ENCODE assay signal across 13 mouse cellular contexts in the genomic region with DNA sequence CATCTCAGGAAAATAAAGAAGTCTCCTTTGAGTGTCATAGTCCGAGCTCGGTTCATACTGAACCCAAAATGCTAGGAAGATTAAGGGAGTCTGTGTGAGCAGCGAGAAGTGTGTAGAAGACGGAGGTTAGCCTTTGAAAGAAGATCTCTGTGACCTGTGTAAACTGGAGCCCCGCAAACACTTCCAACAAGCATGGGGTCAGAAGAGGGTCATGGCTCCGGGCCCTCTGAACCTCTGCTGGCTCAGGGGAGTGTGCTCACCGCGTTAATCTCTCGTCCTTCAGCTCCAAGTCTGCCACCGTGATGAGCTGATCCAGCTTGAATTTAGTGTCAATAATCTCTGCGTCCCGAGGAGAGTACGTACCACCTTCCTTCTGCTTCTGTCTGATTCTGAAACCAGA.
DNase-seq lines count a peak whose midpoint lies in the region; ATAC-seq lines count a peak whose summit lies in the region.
"Had no signal": no experiment of that assay in that cellular context is flagged by ENCODE, and none has a peak within 500 bp of the region (broad histone marks: within the 10 kb centered on the region; RNA-seq: fewer than 3 reads in every experiment).

No protein-coding gene starts in this region.

- no peak overlapping the region for H3K9ac ChIP-seq in hindbrain, embryonic 14.5 days
- no peak overlapping the region for H3K9ac ChIP-seq in midbrain, embryonic 15.5 days
- H3K9ac ChIP-seq in embryonic facial prominence, embryonic 12.5 days = no peak overlapping the region
- no peak overlapping the region for H3K9ac ChIP-seq in forebrain, embryonic 14.5 days (ENCODE audit: low read length)
- H3K9ac ChIP-seq: forebrain, embryonic 13.5 days; liver, embryonic 14.5 days had no signal

- no peaks in the 10 kb centered on the region for H3K9me3 ChIP-seq in hindbrain, embryonic 10.5 days
- no peaks in the 10 kb centered on the region for H3K9me3 ChIP-seq in hindbrain, embryonic 14.5 days (ENCODE audit: control insufficient read depth, low read length)
- H3K9me3 ChIP-seq in midbrain, embryonic 10.5 days (replicated peaks) = no peaks in the 10 kb centered on the region
- H3K9me3 ChIP-seq in midbrain, embryonic 15.5 days = no peaks in the 10 kb centered on the region
- no peaks in the 10 kb centered on the region for H3K9me3 ChIP-seq in embryonic facial prominence, embryonic 12.5 days
- no peaks in the 10 kb centered on the region for H3K9me3 ChIP-seq in forebrain, embryonic 14.5 days (replicated peaks; ENCODE audit: control insufficient read depth, low read length)
- H3K9me3 ChIP-seq: forebrain, embryonic 13.5 days had no signal

- peaks cover 6% of the 10 kb centered on the region; the same call in 1 of the 2 replicates for H3K4me1 ChIP-seq in hindbrain, embryonic 10.5 days (replicated peaks)
- H3K4me1 ChIP-seq in hindbrain, embryonic 14.5 days (replicated peaks; ENCODE audit: control insufficient read depth, insufficient read depth, low read length) = no peaks in the 10 kb centered on the region
- H3K4me1 ChIP-seq in midbrain, embryonic 10.5 days = peaks cover 5% of the 10 kb centered on the region
- no peaks in the 10 kb centered on the region for H3K4me1 ChIP-seq in midbrain, embryonic 15.5 days
- H3K4me1 ChIP-seq in embryonic facial prominence, embryonic 12.5 days = no peaks in the 10 kb centered on the region
- H3K4me1 ChIP-seq in forebrain, embryonic 14.5 days (ENCODE audit: control insufficient read depth, insufficient read depth, low read length) = no peaks in the 10 kb centered on the region
- H3K4me1 ChIP-seq: forebrain, embryonic 13.5 days had no signal

- WGBS in hindbrain, embryonic 10.5 days = 33% methylated on average over 13 of the region's 13 CpGs
- 44% methylated on average over 13 of the region's 13 CpGs for WGBS in hindbrain, embryonic 14.5 days
- 21% methylated on average over 13 of the region's 13 CpGs for WGBS in midbrain, embryonic 10.5 days
- 28% methylated on average over 13 of the region's 13 CpGs for WGBS in midbrain, embryonic 15.5 days
- WGBS in embryonic facial prominence, embryonic 12.5 days = 6% methylated on average over 13 of the region's 13 CpGs
- 52% methylated on average over 13 of the region's 13 CpGs for WGBS in forebrain, embryonic 14.5 days

- H3K36me3 ChIP-seq in hindbrain, embryonic 10.5 days = no peaks in the 10 kb centered on the region
- no peaks in the 10 kb centered on the region for H3K36me3 ChIP-seq in hindbrain, embryonic 14.5 days (replicated peaks; ENCODE audit: control insufficient read depth, insufficient read depth)
- H3K36me3 ChIP-seq in midbrain, embryonic 10.5 days = no peaks in the 10 kb centered on the region
- no peaks in the 10 kb centered on the region for H3K36me3 ChIP-seq in midbrain, embryonic 15.5 days (replicated peaks)
- H3K36me3 ChIP-seq in embryonic facial prominence, embryonic 12.5 days = no peaks in the 10 kb centered on the region
- H3K36me3 ChIP-seq in forebrain, embryonic 14.5 days (ENCODE audit: control insufficient read depth, insufficient read depth, low read length) = no peaks in the 10 kb centered on the region

- no peaks in the 10 kb centered on the region for H3K27me3 ChIP-seq in hindbrain, embryonic 10.5 days (ENCODE audit: insufficient read depth, poor library complexity, severe bottlenecking)
- no peaks in the 10 kb centered on the region for H3K27me3 ChIP-seq in hindbrain, embryonic 14.5 days (ENCODE audit: control insufficient read depth, insufficient read depth, low read length)
- H3K27me3 ChIP-seq in midbrain, embryonic 10.5 days (ENCODE audit: low read depth, poor library complexity, severe bottlenecking) = no peaks in the 10 kb centered on the region
- no peaks in the 10 kb centered on the region for H3K27me3 ChIP-seq in midbrain, embryonic 15.5 days (replicated peaks)
- H3K27me3 ChIP-seq in embryonic facial prominence, embryonic 12.5 days = no peaks in the 10 kb centered on the region
- no peaks in the 10 kb centered on the region for H3K27me3 ChIP-seq in forebrain, embryonic 14.5 days (replicated peaks; ENCODE audit: control insufficient read depth, insufficient read depth, low read length)
- H3K27me3 ChIP-seq: forebrain, embryonic 13.5 days had no signal

- DNase-seq in hindbrain, embryonic 10.5 days (ENCODE audit: low spot score) = peak; percentile 21
- no peak for DNase-seq in hindbrain, embryonic 14.5 days (ENCODE audit: low spot score)
- peak; percentile 31 for DNase-seq in midbrain, embryonic 10.5 days (ENCODE audit: low spot score)
- DNase-seq in mesoderm, embryonic 11.5 days (ENCODE audit: low read depth, low spot score) = peak; percentile 27
- no peak for DNase-seq in urinary bladder, postnatal 36 days (ENCODE audit: low spot score in 2 of 2)
- no peak for DNase-seq in forebrain, embryonic 14.5 days (ENCODE audit: low spot score)
- DNase-seq: heart, adult 18-20 months; layer of hippocampus, postnatal 36 days had no signal

- ATAC-seq in hindbrain, embryonic 14.5 days (ENCODE audit: low FRiP score) = no peak
- no peak for ATAC-seq in midbrain, embryonic 15.5 days (replicated peaks)
- ATAC-seq in embryonic facial prominence, embryonic 12.5 days (ENCODE audit: insufficient number of reproducible peaks, insufficient read depth, low FRiP score, low TSS enrichment) = 0 out of 2 replicates have a peak, but pooled peaks have one; percentile 60
- no peak for ATAC-seq in forebrain, embryonic 14.5 days
- ATAC-seq: forebrain, embryonic 13.5 days; hindbrain, postnatal 0 days had no signal

- no peak overlapping the region for H3K4me2 ChIP-seq in hindbrain, embryonic 14.5 days (replicated peaks)
- H3K4me2 ChIP-seq in midbrain, embryonic 15.5 days = no peak overlapping the region
- peak overlapping the region; percentile 16; the same call in 1 of the 2 replicates for H3K4me2 ChIP-seq in embryonic facial prominence, embryonic 12.5 days (replicated peaks)
- H3K4me2 ChIP-seq in forebrain, embryonic 14.5 days (ENCODE audit: low read length) = no peak overlapping the region
- H3K4me2 ChIP-seq: forebrain, embryonic 13.5 days had no signal

- no peak overlapping the region for H3K4me3 ChIP-seq in hindbrain, embryonic 10.5 days
- H3K4me3 ChIP-seq in hindbrain, embryonic 14.5 days (replicated peaks; ENCODE audit: low read length) = no peak overlapping the region
- H3K4me3 ChIP-seq in midbrain, embryonic 10.5 days = no peak overlapping the region
- H3K4me3 ChIP-seq in midbrain, embryonic 15.5 days = no peak overlapping the region
- H3K4me3 ChIP-seq in embryonic facial prominence, embryonic 12.5 days = no peak overlapping the region
- no peak overlapping the region for H3K4me3 ChIP-seq in forebrain, embryonic 14.5 days (ENCODE audit: low read depth, low read length)
- H3K4me3 ChIP-seq: forebrain, embryonic 13.5 days had no signal

- no peak overlapping the region for H3K27ac ChIP-seq in hindbrain, embryonic 10.5 days
- no peak overlapping the region for H3K27ac ChIP-seq in hindbrain, embryonic 14.5 days
- no peak overlapping the region for H3K27ac ChIP-seq in midbrain, embryonic 10.5 days (replicated peaks)
- no peak overlapping the region for H3K27ac ChIP-seq in midbrain, embryonic 15.5 days
- no peak overlapping the region for H3K27ac ChIP-seq in embryonic facial prominence, embryonic 12.5 days
- H3K27ac ChIP-seq in forebrain, embryonic 14.5 days (ENCODE audit: low read depth, low read length) = no peak overlapping the region
- H3K27ac ChIP-seq: forebrain, embryonic 13.5 days; hindbrain, postnatal 0 days; liver, embryonic 14.5 days had no signal

Comparison
In these comparisons a context has a peak if more than half of its experiments do, and no peak if none do; other contexts are left out.
1. DNase-seq: peak in hindbrain, embryonic 10.5 days (single experiment), midbrain, embryonic 10.5 days (single experiment) and mesoderm, embryonic 11.5 days (single experiment); none in hindbrain, embryonic 14.5 days (single experiment), urinary bladder, postnatal 36 days (0 of 2) and forebrain, embryonic 14.5 days (single experiment).